Mouse (Mus musculus) heart, adult 11 months (tissue): ENCODE data around the gene Dmtf1.
"Not testable (repeated sequence)": the region's sequence is repeated elsewhere in the genome, so short reads cannot be mapped to it uniquely, and the experiment has no call there.

ENCODE experiments used
- DNase-seq: peaks from one replicate; pipeline ENCODE4 v3.0.0; 2022

Dmtf1 gene

DNA sequence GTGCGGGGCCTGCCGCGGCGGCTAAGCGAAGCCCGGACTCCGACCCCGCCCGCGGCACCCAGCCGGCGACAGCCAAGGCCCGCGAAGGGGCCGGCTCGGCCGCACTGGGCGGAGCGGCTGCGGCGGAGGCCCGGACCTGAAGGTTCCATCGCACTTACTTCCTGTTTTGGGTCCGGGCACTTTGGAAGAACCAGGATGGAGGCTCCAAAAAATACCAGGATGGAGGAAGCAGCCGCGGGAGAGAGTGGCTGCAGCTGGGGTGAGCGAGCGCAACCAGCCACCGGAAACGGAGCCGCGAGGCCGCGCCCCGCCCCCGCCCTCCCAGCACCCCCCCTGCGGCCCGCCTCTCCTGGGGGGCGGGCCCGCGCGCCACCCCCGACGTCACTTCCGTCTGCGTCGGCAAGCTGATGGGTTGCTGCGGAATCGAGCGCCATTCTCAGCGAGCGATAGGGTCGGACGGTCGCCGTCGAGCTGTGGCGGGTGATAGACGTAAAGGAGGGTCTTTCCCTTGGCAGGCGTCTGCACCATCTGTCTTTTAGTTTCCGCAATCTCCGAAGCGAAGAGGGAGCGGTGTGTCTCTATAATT, at the start of gene Dmtf1:
Gene Dmtf1, minus strand, starts transcription at position 321 of the 586 bp plus-strand sequence.
- peak; percentile 99 for DNase-seq

GRCm38 (mm10) chr5:9186467-9186866, 24.9 kb upstream of the Dmtf1 start:
- no peak for DNase-seq

DNA sequence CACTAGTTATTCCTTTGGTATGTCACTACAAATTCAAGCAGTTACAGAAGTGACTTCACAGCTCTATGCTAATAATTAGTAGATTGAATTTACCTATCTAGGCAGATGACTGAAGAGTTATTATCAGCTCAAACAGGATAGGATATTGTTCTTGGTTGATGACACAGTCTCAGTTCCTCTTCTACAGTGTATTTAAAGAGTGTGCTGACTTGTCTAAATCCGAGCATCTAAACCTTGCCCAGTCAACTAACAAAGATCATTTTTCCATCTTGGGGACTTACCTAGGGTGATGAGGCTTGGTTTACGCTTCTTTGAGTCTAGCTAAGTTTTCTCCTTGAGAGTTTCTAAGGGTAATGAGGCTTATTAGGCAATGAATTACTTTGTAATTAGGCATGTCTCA, 11.7 kb upstream of the Dmtf1 start:
- DNase-seq: no peak

DNA sequence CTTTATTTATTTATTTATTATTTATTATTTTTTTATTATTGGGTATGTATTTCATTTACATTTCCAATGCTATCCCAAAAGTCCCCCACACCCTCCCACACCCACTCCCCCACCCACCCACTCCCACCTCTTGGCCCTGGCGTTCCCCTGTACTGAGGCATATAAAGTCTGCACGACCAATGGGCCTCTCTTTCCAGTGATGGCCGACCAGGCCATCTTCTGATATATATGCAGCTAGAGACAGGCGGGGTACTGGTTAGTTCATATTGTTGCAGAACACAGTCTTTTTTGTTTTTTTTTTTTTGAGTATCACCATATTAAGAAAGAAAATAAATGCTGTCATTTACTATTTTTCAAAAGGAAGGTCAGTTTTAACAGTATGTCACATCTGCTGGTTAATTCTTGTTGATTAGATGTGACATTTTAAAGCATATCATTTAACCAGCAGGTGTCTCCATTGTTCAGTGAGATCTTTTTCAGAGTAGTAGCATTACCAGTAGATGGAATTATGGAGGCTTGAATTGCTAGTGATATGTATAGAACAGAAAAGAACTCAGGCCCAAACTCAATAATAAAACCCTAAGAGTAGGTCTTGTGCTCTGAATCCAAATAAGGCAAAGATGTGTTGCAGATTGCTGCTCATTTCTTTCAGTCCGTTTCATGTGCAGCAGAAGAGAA, 7.9 kb upstream of the Dmtf1 start:
- not testable (repeated sequence) for DNase-seq

GRCm38 (mm10) chr5:9166366-9166765, 4.8 kb upstream of the Dmtf1 start:
- no peak for DNase-seq

- peak; percentile 90 for DNase-seq
Observed at GRCm38 (mm10) chr5:9165151-9165550, 3.6 kb upstream of the Dmtf1 start.

- DNase-seq: no peak
Observed at GRCm38 (mm10) chr5:9163411-9163810, 1.8 kb upstream of the Dmtf1 start.

DNA sequence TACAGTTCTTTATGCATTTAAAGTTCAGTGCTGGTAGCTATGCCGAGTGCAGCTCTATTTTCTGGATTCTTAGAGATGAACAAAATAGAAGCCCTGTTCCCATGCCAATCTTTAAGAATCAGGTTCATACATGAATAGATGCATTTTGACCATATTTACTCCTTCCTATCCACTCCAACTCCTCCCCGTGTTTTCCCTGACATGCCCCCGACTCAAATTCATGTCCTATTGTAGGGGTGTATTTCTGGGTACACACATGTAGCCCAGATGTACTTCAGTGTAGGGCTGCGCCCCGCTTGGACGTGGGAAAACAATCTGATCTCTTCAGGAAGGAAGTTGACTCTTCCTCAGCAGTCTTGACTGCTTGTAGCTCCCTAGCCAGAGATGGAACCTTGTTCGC, 512 bp upstream of the Dmtf1 start:
- peak; percentile 94 for DNase-seq

DNA sequence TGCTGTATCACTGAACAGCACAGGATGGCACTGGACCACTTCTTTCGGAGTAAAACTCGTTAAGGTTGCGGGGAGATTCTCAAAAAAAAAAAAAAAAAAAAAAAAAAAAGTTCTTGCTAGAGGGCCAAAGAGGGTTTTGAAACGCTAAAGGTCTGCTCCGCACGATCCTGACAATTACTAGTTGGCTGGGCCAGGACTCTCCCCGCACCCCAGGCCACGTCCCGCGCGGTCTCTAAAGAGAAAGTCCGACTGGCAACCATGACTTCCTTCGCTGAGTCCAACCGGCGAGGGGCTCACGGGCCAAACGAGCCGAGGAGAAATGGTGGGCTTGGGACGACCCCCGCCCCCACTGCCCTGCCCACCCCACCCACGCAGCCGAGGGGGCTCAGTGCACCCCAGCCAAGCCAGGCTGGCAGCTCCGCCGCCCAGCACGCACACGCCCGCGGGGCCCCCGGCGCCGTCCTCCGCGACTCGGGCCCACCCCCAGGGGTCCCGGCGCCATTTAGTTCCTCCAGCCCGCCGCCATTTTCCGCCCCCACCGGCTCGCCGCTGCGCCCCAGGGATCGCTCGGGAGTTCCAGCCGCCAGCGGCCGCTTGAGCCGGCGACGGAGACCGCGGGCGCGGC, 633 bp downstream of the Dmtf1 start:
- no peak for DNase-seq

- no peak for DNase-seq
Observed at GRCm38 (mm10) chr5:9157336-9157735, 4.2 kb downstream of the Dmtf1 start.

GRCm38 (mm10) chr5:9156746-9157145, 4.8 kb downstream of the Dmtf1 start:
- no peak for DNase-seq

GRCm38 (mm10) chr5:9149273-9149850, 12.2 kb downstream of the Dmtf1 start:
- DNase-seq: no peak

DNA sequence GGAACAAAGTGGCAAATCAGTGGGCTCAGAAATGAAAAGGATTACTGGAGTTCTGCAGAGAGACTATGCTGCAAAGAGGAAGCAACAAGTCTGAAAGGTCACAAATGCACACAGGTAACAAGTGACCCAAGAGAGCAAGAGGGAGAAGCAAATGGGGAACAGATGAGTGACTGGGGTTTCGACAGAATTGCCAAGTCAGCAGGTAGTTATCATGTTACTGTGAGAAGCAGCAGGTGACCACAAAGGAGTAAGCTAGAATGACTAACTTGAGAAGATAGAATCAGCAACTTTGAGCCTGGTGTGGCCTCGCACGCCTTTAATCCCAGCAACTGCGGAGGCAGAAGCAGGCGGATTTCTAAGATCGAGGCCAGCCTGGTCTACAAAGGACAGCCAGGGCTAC, 19.2 kb downstream of the Dmtf1 start:
- DNase-seq: no peak

GRCm38 (mm10) chr5:9140724-9141123, 20.9 kb downstream of the Dmtf1 start:
- DNase-seq: no peak

GRCm38 (mm10) chr5:9135588-9135987, 26.0 kb downstream of the Dmtf1 start:
- no peak for DNase-seq

GRCm38 (mm10) chr5:9131786-9132185, 29.8 kb downstream of the Dmtf1 start:
- no peak for DNase-seq

- no peak for DNase-seq
Observed at GRCm38 (mm10) chr5:9128566-9128965, 33.0 kb downstream of the Dmtf1 start.

- DNase-seq: no peak
Observed at GRCm38 (mm10) chr5:9124134-9124533, 37.4 kb downstream of the Dmtf1 start.

GRCm38 (mm10) chr5:9114162-9114561, 47.4 kb downstream of the Dmtf1 start:
- peak; percentile 35 for DNase-seq

GRCm38 (mm10) chr5:9111759-9112158, 49.8 kb downstream of the Dmtf1 start:
- peak; percentile 91 for DNase-seq

DNA sequence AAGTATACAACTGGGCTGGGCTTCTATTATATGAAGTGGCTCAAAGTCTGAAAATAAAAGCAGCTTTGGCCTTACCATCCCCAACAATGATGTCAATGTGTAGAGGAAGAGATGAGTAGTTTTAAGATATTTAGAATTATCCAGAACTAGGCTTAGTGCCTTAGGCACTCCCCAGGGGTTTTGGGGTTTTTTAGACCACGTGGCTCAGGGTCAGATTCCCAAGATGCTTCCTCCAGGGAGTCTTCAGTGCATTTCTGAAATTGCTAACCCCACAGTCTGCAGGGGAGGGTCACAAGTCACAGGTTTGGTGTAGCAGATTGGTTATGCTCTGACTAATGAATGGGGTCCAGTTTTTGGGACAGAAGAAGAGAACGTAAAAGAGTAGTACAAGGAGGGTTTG, 50.3 kb downstream of the Dmtf1 start:
- DNase-seq: peak; percentile 39

- peak; percentile 64 for DNase-seq
Observed at GRCm38 (mm10) chr5:9109582-9109981, 52.0 kb downstream of the Dmtf1 start.

- DNase-seq: no peak
Observed at GRCm38 (mm10) chr5:9108490-9108889, 53.1 kb downstream of the Dmtf1 start.
